Mouse (Mus musculus) C2C12 (cell line): ENCODE results near the gene Stab1.

Experiments used
- CEBPB ChIP-seq: IDR thresholded peaks from one replicate; pipeline ENCODE4 v1.6.1; 2011; ENCODE audit warnings: low read depth, mild to moderate bottlenecking, control low read depth, moderate library complexity
- CTCF ChIP-seq: IDR thresholded peaks from one replicate; pipeline ENCODE4 v1.5.1; 2011; ENCODE audit not compliant: control insufficient read depth, insufficient read depth, insufficient read length
- FOSL1 ChIP-seq: IDR thresholded peaks from one replicate; pipeline ENCODE4 v1.8.0; 2011; ENCODE audit warnings: mild to moderate bottlenecking, low read length; ENCODE audit not compliant: poor library complexity, insufficient read depth, severe bottlenecking
- MAX ChIP-seq: IDR thresholded peaks from one replicate; pipeline ENCODE4 v1.6.1; 2011; ENCODE audit warnings: mild to moderate bottlenecking, control low read depth
- MYOD1 ChIP-seq: IDR thresholded peaks from one replicate; pipeline ENCODE4 v1.6.1; 2011; ENCODE audit warnings: low read depth; ENCODE audit not compliant: control insufficient read depth, insufficient read length
- MYOG ChIP-seq: IDR thresholded peaks from one replicate; pipeline ENCODE4 v1.6.1; 2011; ENCODE audit not compliant: control insufficient read depth, insufficient read length; ENCODE audit errors: extremely low read depth
- USF1 ChIP-seq: IDR thresholded peaks from one replicate; pipeline ENCODE4 v1.6.1; 2011; ENCODE audit warnings: low read depth, mild to moderate bottlenecking, control low read depth, moderate library complexity

GRCm38 (mm10) chr14:31138219-31138896 is 30.1 kb downstream of the Stab1 start:
- TF ChIP-seq MYOG (no peak), CTCF (no peak), USF1 (no peak), MYOD1 (no peak), MAX (no peak), CEBPB (no peak), FOSL1 (no peak)
